Mouse (Mus musculus) MEL-GATA-1-ER (cell line): Measurements from ENCODE around the gene Ptprm.

ENCODE experiments used
- DNase-seq: peaks from one replicate; pipeline ENCODE4 v3.0.0-alpha.2; 2012; ENCODE audit warnings: low read depth; ENCODE audit errors: extremely low read depth

The Ptprm gene

GRCm38 (mm10) chr17:66783075-66783492 is 571.2 kb downstream of the Ptprm start:
- DNase-seq, result no peak

DNA sequence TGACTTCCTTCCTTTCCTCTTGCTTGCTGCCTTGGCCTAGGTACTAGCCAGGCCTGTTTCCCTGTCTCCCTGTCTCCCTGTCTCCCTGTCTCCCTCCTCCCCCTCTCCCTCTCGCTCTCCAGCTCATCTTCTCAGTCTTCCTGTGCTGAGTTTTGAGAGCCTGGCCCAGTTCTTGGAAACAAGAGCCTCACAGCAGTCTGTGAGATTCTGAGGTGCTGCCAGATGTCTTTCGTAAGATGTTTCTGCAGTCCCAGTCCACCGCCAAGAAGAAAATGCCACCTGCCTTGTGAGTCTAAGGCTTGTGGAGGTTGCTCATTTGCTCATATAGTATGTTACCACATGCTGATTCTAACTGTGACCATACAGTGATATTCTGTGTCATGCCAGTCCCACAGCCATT is 572.3 kb downstream of the Ptprm start:
- DNase-seq, result no peak

DNA sequence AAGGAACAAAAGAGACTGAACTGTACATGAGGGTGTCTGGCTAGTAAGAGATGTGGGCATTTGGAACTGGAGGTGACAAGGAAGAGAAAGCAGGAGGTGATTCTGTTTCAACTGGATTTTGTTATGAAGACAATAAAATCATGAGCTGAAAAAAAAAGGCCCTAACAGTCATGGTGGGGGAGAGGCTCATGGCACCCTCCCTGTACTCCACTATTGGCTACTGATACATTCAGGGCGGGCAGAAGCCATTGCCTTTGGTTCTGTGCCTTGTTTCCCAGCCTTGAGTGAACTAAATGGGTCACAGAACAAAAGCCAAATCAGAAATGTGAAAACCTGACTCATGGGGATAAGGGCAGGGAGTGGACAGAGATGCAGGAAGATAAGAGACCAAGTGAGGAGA is 575.2 kb downstream of the Ptprm start:
- DNase-seq, result no peak

- no peak for DNase-seq
Observed at GRCm38 (mm10) chr17:66769365-66770363, 584.6 kb downstream of the Ptprm start.

DNA sequence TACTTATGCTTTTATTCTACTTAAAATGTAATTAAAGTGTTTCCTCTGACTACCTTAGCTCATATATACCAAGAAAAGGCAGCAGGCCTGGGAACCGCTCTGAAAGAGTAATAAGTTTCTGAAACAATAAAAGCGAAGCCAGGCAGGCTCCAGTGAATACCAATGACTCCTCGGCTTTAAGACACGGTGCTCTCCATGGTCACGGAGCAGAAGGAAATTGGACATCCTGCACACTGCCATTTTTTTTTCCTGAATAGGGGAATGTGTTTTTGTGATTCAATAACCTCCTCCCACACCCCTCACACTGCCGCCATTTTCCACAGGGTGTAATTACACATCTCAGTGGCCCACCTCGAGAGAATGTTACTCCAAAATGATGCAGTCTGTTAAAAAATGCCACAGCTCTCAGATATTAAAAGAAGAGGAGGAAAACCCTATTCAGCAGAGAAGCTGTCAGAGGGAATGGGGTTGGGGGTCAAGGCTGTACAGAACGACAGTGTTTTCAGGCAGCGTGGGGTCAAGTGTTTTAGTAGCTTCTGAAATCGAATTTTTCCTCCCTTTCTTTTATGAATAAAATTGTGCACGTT is 585.5 kb downstream of the Ptprm start:
- no peak for DNase-seq

DNA sequence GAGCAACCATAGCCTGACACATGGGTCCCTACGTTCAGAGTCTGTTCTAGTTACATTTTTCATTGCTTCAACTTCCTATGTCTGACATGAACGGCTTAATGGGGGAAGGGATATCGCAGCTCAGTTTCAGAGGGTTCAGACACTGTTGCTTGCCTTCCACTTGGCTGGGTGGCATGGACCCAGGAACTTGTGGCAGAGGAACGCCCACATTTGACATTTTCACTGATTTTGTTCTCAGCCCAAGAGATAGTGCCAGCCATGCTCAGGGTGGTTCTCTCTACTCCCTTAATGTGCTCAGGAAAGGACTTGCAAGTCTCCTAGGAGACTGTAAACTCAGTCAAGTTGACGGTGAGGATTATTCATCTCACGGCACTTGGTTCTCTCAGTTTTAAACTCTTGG is 588.1 kb downstream of the Ptprm start:
- DNase-seq, result no peak

GRCm38 (mm10) chr17:66764435-66764834 is 589.8 kb downstream of the Ptprm start:
- DNase-seq, result no peak

- DNase-seq, result no peak
Observed at GRCm38 (mm10) chr17:66762716-66763115, 591.5 kb downstream of the Ptprm start.

DNA sequence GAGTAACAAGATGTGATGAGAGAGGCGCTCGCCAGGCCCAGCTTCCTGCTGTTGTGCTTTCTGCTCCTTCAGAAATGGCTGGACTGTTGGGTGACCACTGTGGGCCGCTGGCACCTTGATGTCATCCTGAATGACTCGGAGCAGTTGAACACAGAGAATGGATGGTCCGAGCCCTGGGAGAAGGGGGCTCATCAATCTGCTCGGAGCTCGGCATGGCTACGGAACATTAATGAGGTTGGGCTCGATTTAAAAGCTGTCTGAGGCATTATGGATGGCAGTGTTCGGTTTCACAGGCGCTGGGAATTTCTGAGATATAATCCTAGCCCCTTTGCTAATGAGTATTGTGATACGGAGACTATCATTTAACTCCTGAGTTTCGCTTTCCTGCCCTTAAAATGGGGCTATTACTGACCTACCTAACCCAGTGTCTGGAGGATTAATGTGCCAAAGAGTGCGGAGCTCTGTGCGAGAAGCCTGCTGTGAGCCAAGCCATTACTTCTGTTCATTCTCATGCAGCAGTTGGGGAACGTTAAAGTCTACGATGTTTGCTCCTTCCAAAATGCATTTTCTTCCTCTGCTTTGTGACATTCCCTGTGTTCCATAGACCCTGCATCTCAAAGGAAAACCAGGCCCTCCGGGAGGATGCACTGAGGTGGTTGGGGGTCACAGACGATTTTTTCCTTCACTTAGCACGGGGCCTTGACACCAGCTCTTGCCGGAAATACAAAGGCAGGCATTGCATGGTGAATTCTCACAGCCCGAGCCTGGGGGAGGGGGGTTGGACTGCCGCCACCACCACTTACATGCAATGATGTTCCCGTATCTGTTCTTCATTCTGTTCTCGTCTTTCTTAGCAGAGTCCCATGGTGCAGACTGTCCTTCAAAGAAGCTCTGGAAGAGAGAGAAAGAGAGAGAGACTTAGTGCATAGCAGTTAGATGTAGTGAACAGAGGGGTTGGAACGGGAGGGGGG is 592.6 kb downstream of the Ptprm start:
- DNase-seq, result no peak

- DNase-seq, result no peak
Observed at GRCm38 (mm10) chr17:66757025-66757511, 597.2 kb downstream of the Ptprm start.

DNA sequence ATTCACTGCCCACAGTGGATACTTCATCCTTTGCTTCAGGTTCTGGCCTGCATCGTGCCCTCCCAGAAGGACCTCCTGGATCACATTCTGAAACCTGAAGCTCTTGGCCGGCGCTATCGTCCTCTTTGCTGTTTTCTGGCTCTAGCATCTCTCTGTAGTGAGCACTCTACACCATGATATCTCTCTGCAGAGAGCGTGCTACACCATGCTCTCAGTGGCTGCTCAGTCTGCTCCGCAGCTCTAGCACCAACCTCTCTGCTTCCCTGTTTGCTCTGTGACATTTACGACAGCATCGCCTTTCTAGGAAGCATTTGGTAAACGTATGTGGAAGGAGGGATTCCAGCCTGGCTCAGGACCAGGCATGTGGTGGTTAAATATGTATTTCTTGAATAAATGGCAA is 597.8 kb downstream of the Ptprm start:
- no peak for DNase-seq

- no peak for DNase-seq
Observed at GRCm38 (mm10) chr17:66755191-66755654, 599.0 kb downstream of the Ptprm start.

- no peak for DNase-seq
Observed at GRCm38 (mm10) chr17:66754208-66754865, 599.9 kb downstream of the Ptprm start.

DNA sequence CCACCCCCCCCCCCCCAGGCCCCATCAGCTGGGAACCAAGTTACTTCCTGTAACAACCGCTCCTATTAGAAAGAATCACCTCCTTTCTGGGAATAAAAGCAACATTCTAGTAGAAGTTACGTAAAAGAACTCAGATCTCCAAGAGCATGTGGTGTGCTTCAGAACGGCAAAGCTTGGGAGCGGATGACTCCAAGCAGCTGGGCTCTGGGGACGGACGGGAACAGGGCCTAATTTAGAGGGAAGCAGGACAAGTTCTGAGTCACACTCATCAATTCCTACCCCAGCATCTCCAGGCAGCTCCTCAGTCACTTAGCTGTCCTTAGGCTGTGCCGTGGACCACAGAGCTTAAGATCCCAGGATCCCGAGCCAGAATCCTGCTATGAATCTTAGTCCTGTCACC is 602.5 kb downstream of the Ptprm start:
- DNase-seq, result no peak

DNA sequence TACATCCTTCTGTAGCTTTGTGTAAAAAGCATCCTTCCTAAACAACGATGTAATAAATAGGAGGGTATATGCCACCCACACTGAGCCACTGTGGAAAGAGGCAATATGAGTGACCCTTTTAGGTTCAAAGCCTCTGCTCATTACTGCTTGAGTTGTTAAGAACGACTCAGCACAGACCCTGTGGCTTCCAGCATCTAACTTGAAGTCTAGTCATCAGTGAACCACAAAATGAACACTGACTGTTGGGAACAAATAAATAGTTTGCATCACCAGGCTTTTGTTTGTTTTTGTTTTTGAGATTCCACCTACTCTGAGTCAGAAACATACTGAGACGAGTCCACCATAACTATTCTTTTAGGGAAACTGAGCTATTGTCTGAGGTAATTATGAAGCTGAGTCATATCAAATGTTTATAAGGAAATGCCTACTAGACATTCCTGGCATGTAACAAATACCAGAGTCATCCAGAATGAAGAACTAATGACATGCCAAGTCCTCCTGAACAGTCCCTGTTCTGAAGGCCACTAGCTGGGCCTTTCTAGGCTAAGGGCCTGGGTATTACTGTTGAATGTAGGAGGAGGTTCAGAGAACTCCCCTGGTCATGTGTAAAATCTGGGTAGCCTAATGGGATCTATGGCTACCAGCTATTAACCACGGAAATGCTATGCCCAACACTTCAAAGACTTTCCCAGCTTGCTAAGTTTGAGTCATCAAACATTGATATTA is 603.6 kb downstream of the Ptprm start:
- no peak for DNase-seq

DNA sequence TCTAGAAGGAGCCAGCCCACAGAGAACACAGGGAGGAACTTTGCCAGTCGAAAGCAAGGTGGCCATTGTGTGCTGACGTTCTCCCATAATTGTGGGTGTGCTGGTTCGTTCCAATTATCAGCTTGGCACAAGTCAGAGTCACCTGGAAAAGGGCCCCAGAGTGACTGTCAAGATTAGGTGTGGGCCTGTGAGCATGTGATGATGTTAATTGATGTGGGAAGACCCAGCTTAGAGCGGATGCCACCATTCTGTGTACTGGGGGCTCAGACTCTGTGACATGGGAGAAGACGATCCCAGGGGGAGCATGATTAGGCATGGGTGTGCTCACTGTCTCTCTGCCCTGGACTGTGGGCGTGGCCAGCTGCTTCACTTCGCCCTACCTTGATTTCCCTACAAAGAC is 604.3 kb downstream of the Ptprm start:
- no peak for DNase-seq

GRCm38 (mm10) chr17:66746506-66746905 is 607.8 kb downstream of the Ptprm start:
- DNase-seq, result no peak

GRCm38 (mm10) chr17:66743321-66743720 is 610.9 kb downstream of the Ptprm start:
- DNase-seq, result no peak

- DNase-seq, result no peak
Observed at GRCm38 (mm10) chr17:66738779-66739345, 615.4 kb downstream of the Ptprm start.

DNA sequence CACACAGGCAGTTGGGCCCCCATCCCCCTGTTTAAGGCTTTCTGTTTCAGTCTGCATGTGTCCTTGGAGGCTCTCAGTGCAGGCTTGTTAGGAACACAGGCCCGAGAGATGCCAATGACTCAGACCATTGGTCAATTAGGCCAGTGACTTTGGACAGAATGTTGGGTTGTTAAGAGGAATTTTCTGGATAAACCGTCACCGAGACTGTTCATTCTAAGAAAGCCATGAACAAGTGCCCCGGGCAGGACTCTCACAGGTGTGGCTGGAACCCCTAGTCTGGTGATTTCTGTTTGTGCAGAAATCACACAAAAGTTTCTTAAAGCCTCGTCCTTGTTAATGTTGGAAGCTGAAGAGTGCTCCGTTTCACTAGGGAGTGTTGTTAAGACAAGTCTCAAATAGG is 615.9 kb downstream of the Ptprm start:
- DNase-seq, result no peak
